Mouse (Mus musculus): ENCODE measurements around the gene Vamp2. TPM values are rescaled to one million over a fixed set of nuclear protein-coding genes. Genes with fewer than 3 reads are reported as not detected.

The Vamp2 gene
- polyA plus RNA-seq, 1 experiment from 2014 or later = 12.5 TPM

DNA sequence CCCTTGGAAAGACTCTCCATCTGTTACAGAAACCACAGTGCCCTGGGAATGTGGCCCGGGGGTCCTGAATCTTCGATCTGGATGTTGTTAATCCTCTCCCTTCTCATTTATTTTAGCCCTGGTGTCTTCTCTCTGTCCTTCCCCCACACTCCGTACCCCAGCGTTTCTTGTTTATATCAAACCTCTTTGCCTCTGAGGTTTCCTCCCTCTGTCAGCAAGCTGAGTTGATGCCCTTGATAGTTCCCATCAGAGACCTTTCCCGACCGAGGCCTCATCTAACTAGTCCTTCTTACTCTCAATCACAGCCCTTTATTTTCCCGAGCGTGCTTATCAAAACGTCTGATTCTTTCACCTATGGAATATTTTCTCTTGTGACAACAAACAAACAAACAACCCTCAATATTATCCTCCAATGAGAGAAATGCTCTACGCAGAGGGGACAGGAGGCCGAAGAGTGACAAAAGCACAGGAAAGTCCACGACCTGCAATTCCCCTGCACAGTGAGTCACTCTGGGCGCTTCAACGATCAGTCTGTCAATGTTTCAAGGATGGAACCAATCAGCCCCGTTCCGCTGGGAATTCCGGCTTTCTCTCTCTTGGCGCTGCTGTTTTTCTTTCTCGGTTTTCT, 29.4 kb upstream of the Vamp2 start:
- Histone ChIP-seq H3K9ac (peak overlapping the region; percentile 85), H3K27me3 (no peaks in the 10 kb centered on the region), H3K27ac (peak overlapping the region; percentile 91), H3K4me1 (replicated peaks) (peaks cover 38% of the 10 kb centered on the region), H3K9me3 (replicated peaks) (no peaks in the 10 kb centered on the region), H3K4me2 (peak overlapping the region; percentile 99), H3K36me3 (peaks cover 6% of the 10 kb centered on the region), H3K4me3 (replicated peaks) (peak overlapping the region; percentile 96)
- WGBS (ENCODE audit: insufficient replicate concordance) = 1% methylated on average over 19 of the region's 19 CpGs
- no peak for ATAC-seq (ENCODE audit: low read depth)
- DNase-seq = no peak

DNA sequence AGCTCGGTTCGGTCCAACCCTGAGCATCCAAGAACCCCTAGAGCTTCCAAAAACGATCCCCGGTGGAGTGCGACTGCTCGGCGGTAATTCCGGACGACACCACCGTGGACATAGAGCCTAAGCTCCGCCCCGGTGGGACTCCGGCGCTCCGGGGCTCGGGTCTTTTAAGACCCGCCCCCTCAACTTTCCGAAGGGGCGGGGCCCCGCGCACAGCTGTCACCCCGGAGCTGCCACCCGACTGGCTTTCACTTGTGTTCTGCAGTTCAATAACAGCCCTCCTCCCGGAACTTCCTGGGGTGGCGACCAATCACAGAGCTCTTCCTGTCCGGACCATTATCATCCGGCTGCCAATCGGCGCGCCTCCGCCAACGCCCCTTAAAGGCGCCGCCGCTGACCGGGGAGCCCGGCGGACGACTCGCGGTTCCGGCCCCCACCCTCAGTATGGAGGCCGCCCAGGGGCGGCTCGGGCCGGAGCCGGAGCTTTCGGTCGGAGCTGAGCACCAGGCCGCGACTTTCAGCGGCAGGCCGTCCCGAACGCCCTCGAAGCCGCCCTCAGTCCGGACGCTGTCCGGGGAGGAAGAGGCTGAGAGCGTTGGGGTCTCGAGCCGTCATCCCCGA, 28.8 kb upstream of the Vamp2 start, which contains the start of gene Borcs6:
TSS of gene Borcs6 (plus strand) at position 361 of the 618 bp plus-strand sequence.
- peak; percentile 86 for ATAC-seq (ENCODE audit: low read depth)
- H3K36me3 ChIP-seq = no peaks in the 10 kb centered on the region
- WGBS (ENCODE audit: insufficient replicate concordance) = under 1% methylated on average over 63 of the region's 64 CpGs
- H3K9me3 ChIP-seq (replicated peaks) = no peaks in the 10 kb centered on the region
- H3K9ac ChIP-seq = peak within 1 kb of the TSS; percentile 97
- H3K27ac ChIP-seq = peak within 1 kb of the TSS; percentile 91
- DNase-seq = peak; percentile 95
- peak within 1 kb of the TSS; percentile 99 for H3K4me2 ChIP-seq
- peak within 1 kb of the TSS; percentile 96 for H3K4me3 ChIP-seq (replicated peaks)
- H3K27me3 ChIP-seq = no peaks in the 10 kb centered on the region
- peaks cover 43% of the 10 kb centered on the region for H3K4me1 ChIP-seq (replicated peaks)

DNA sequence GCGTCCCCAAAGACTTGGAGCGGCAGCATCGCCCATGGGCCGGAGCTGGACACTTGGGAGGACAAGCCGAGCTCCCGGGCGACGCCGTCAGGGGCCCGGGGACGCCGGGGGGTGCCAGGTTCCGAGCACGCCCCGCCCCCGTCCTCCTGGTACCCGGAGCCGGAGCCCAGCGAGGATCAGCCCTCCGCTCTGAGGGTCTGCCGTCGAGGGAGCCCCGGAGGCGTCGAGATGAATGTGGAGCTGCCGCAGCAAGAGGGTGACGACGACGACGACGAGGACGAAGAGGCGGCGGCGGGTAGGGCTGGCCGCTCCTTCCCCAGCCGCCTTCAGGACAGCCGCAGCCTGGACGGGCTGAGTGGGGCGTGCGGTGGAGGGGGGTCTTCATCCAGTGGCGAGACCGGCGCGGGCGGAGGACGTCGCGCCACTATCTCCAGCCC, 28.3 kb upstream of the Vamp2 start:
- Histone ChIP-seq H3K4me1 (replicated peaks) (peaks cover 47% of the 10 kb centered on the region), H3K27ac (peak overlapping the region; percentile 90), H3K36me3 (no peaks in the 10 kb centered on the region), H3K4me2 (peak overlapping the region; percentile 99), H3K27me3 (no peaks in the 10 kb centered on the region), H3K9me3 (replicated peaks) (no peaks in the 10 kb centered on the region), H3K4me3 (replicated peaks) (peak overlapping the region; percentile 96), H3K9ac (peak overlapping the region; percentile 97)
- WGBS (ENCODE audit: insufficient replicate concordance) = under 1% methylated on average over 43 of the region's 49 CpGs
- ATAC-seq (ENCODE audit: low read depth) (no peak), DNase-seq (peak; percentile 35)

DNA sequence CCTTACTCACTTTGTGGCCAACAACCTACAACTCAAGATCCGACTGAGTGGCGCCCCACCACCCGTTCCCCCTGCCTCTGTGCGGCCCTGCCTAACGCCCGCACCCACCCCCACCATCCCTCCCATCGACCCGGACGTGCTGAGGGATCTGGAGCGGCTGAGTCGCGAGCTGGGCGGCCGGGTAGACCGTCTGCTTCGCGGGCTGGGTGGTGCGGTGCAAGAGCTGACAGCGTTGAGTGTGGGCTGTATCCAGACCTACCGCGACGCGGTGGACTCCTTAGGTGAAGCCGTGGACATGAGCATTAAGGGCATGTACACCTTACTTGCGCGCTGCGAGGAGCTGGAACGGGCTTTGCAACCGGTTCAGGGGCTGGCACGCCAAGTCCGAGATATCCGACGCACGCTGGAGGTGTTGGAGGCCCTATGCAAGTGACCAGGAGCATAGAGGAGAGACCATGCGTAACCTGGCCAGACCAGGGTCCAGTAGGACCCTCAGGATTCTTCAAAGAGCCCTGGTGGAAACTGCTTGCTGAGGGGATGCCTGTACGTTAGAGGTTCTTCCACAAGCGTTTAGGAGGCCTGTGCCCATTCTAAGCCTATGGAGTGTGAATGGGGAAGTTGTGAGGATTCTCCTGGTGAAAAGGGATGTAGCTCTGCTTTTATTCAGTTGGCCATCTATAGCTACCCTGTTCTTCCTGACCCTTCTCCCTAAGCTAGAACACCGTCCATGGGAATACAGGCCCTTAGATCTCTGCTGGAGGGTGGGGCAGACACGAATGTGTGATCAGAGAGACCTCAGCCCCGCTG, 27.6 kb upstream of the Vamp2 start:
- Histone ChIP-seq H3K27ac (peak overlapping the region; percentile 90), H3K36me3 (no peaks in the 10 kb centered on the region), H3K27me3 (no peaks in the 10 kb centered on the region), H3K4me2 (peak overlapping the region; percentile 99), H3K4me3 (replicated peaks) (peak overlapping the region; percentile 96), H3K4me1 (replicated peaks) (peaks cover 51% of the 10 kb centered on the region), H3K9me3 (replicated peaks) (no peaks in the 10 kb centered on the region), H3K9ac (peak overlapping the region; percentile 97)
- WGBS (ENCODE audit: insufficient replicate concordance) = 2% methylated on average over 40 of the region's 40 CpGs
- DNase-seq (peak; percentile 33), ATAC-seq (ENCODE audit: low read depth) (peak; percentile 2; the same call in 1 of the 2 replicates)

DNA sequence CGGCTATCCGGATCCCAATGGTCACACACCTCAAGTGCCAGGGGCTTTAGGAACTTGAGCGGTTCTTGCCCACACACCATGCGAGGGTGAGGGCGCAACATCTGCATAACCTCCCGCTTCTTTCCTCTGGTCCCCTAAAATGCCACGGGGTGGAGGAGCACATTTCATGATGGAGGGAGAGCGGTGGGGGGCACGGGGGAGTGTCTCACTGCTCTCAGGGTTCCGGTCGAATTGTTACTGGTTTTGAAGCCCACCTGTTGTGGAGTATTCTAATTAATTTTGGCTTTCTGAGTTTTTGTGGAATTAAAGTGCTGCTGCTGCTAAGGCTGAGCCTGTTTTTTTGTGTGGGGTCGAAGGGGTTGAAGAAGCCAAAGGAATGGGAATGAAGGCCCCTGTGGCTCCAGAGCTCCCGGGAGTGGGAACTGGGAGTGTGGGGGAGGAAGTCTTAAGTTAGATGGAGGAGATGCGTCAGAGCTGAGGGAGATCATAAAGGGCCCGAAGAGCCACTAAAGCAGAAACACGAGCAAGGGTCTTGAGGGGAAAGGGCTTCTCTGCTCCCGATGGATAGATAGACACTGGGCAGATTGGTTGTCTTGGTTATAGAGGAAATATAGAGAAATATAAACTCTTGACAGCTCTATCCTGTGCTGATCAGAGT, 26.9 kb upstream of the Vamp2 start:
- ATAC-seq (ENCODE audit: low read depth) = no peak
- Histone ChIP-seq H3K27ac (peak overlapping the region; percentile 90; the same call in 1 of the 2 replicates), H3K27me3 (no peaks in the 10 kb centered on the region), H3K4me2 (peak overlapping the region; percentile 99), H3K4me1 (replicated peaks) (peaks cover 58% of the 10 kb centered on the region), H3K9ac (peak overlapping the region; percentile 97), H3K36me3 (no peaks in the 10 kb centered on the region), H3K4me3 (replicated peaks) (peak overlapping the region; percentile 96), H3K9me3 (replicated peaks) (no peaks in the 10 kb centered on the region)
- no peak for DNase-seq
- 26% methylated on average over 17 of the region's 17 CpGs for WGBS (ENCODE audit: insufficient replicate concordance)

DNA sequence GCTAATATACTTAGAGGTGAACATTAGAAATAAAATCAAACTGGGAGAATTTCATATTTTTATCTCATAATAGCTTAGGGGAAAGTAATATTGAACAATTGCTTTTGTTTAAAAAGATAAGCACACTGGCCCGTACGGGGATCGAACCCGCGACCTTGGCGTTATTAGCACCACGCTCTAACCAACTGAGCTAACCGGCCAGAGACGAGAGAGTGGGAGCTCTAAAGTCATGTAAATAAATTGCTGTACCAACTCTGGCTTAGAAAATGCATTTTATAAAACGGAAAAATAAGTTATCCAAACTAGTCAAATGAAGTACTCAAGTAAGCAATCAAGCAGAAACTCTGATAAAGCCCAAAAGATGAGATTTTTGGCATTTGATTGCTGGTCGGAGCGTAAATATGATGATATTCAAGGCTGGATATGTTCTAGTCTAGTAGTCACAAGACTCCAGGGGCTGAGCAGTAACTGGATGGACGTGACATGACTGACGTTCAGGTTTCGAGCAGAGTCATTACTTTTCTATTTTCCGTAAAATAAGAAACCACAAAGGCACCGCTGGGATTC, 26.0 kb upstream of the Vamp2 start:
- Histone ChIP-seq H3K36me3 (no peaks in the 10 kb centered on the region), H3K27ac (peak overlapping the region; percentile 84), H3K9me3 (replicated peaks) (no peaks in the 10 kb centered on the region), H3K9ac (peak overlapping the region; percentile 97), H3K4me1 (replicated peaks) (peaks cover 66% of the 10 kb centered on the region), H3K27me3 (no peaks in the 10 kb centered on the region), H3K4me3 (replicated peaks) (peak overlapping the region; percentile 79), H3K4me2 (peak overlapping the region; percentile 75)
- under 1% methylated on average over 17 of the region's 17 CpGs for WGBS (ENCODE audit: insufficient replicate concordance)
- DNase-seq = peak; percentile 70
- ATAC-seq (ENCODE audit: low read depth) = no peak; the same call in 1 of the 2 replicates

DNA sequence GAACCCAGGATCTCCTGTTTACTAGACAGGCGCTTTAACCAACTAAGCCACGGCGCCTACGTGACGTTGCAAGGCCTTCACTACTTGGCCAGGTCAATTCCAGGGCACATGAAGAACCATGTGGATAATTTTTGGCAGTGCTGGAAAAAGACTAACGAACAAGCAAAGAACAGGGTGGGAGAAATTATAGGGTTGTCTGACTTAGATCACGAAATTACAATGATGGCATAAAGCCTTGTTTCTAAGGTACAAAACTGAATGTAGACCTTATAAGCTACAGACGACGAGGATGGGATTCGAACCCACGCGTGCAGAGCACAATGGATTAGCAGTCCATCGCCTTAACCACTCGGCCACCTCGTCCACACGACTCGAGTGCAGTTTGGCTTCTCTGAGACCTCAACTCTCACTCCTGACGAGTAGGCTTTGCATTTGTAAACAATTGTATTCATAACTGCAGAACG, 25.5 kb upstream of the Vamp2 start:
- WGBS (ENCODE audit: insufficient replicate concordance) = under 1% methylated on average over 19 of the region's 19 CpGs
- no peaks in the 10 kb centered on the region for H3K36me3 ChIP-seq
- ATAC-seq (ENCODE audit: low read depth) = peak; percentile 64
- no peaks in the 10 kb centered on the region for H3K9me3 ChIP-seq (replicated peaks)
- peaks cover 69% of the 10 kb centered on the region for H3K4me1 ChIP-seq (replicated peaks)
- peak overlapping the region; percentile 79 for H3K4me3 ChIP-seq (replicated peaks)
- peak; percentile 91 for DNase-seq
- H3K27me3 ChIP-seq = no peaks in the 10 kb centered on the region
- peak overlapping the region; percentile 94 for H3K4me2 ChIP-seq
- H3K27ac ChIP-seq = peak overlapping the region; percentile 89
- peak overlapping the region; percentile 74 for H3K9ac ChIP-seq

DNA sequence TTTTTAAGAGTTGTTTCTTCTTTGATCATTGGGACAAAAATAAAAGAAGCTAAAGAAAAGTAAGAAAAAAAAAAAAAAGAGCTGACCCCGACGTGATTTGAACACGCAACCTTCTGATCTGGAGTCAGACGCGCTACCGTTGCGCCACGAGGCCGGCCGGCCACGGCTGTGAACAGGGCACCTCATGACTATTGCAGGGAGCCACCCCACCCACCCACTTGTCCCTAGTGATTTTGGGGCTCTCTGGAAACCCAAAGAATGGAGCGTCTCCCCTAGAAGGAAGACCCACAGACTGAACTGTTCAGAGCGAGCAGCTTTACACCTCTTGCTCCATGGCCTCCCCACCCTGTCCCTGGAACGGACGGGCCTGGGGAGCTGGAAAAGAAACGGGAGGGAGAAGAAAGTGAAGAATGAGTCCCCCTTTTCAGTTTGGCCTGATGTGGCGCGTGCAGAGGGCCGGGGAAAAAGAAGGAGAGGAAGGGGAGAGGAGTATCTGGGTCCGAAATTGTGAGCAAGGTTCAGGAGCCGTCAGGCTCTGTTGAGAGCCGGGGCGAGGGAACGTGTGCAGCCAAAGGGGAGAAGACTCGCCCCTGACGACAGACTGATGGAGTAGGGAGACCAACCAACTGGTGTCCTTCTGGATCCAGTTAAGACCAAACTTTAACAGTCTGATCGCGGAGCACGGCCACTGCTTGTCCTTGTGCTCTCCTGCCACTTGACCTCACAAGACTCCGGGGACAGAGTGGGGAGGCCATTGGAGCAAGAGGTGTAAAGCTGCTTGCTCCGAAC, 24.7 kb upstream of the Vamp2 start:
- Histone ChIP-seq H3K9me3 (replicated peaks) (no peaks in the 10 kb centered on the region), H3K4me3 (replicated peaks) (peak overlapping the region; percentile 79), H3K9ac (peak overlapping the region; percentile 84), H3K27me3 (no peaks in the 10 kb centered on the region), H3K36me3 (no peaks in the 10 kb centered on the region), H3K4me1 (replicated peaks) (peaks cover 61% of the 10 kb centered on the region), H3K4me2 (peak overlapping the region; percentile 94), H3K27ac (peak overlapping the region; percentile 89)
- ATAC-seq (ENCODE audit: low read depth) (no peak), DNase-seq (peak; percentile 52)
- WGBS (ENCODE audit: insufficient replicate concordance) = 1% methylated on average over 31 of the region's 31 CpGs

DNA sequence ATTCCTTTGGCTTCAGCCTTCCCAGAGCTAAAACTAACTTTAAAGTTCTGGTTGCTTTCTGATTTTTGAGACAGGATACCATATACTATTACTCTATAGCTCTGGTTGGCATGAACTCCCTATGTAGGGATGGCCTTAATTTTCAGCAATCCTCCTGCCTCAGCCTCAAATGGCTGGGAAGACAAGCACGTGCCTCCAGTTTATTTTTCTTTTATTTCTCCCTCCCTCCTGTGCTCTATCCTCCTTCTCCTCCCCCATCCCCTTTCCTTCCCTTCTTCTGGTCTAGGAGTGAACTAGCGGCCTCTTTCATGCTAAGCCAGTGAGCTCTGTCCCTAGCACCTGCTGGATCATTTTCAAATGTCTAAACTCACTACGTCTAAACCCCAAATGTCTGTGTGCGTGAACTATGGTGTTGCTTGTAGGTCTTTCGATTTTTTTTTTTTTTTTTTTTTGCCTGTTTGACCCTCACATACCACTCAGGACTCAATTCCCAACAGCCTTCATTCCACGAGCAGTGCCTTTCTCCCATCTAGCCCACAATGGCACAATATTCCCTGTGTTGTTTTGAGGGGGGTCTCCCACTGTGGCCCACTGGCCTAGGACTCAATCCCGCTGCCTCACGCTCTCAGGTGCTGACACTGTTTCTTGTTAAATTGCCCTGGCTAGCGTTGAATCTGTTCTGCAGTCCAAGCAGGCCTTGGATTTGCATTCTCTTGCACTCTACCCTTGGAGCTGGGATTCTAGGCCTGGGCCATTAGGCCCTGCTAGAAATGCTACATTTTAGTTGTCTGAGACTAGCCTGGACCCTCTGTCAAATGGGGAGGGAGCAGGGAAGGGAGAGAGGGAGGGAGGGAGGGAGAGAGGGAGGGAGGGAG, 23.8 kb upstream of the Vamp2 start:
- ATAC-seq (ENCODE audit: low read depth) (no peak), DNase-seq (no peak)
- Histone ChIP-seq H3K9me3 (replicated peaks) (no peaks in the 10 kb centered on the region), H3K4me1 (replicated peaks) (peaks cover 61% of the 10 kb centered on the region), H3K4me2 (peak overlapping the region; percentile 94), H3K4me3 (replicated peaks) (peak overlapping the region; percentile 79), H3K9ac (peak overlapping the region; percentile 84), H3K27ac (peak overlapping the region; percentile 78), H3K27me3 (no peaks in the 10 kb centered on the region), H3K36me3 (no peaks in the 10 kb centered on the region)
- WGBS (ENCODE audit: insufficient replicate concordance) = 66% methylated on average over 9 of the region's 9 CpGs
